Mouse (Mus musculus): Measurements from ENCODE around the gene Hmox2.
A peak's percentile ranks its signal among the peaks of the same experiment; 100 is the strongest.
"Not testable (repeated sequence)": the region's sequence is repeated elsewhere in the genome, so short reads cannot be mapped to it uniquely, and the experiment has no call there.

Gene Hmox2

GRCm38 (mm10) chr16:4725780-4726527, at the start of gene Hmox2:
Hmox2 (plus strand) TSS chr16:4726361.
- peak; percentile 96 to 97 for DNase-seq

GRCm38 (mm10) chr16:4676836-4677235, 49.3 kb upstream of the Hmox2 start:
- no peak for DNase-seq

- no peak for DNase-seq
Observed at GRCm38 (mm10) chr16:4678080-4678479, 48.1 kb upstream of the Hmox2 start.

- DNase-seq = peak; percentile 89 to 92
Observed at GRCm38 (mm10) chr16:4679121-4680018, 46.8 kb upstream of the Hmox2 start, which contains the start of gene Coro7. Coro7 (minus strand) TSS chr16:4679777.

- not testable (repeated sequence) for DNase-seq
Observed at GRCm38 (mm10) chr16:4680922-4681455, 45.2 kb upstream of the Hmox2 start.

- no peak for DNase-seq
Observed at GRCm38 (mm10) chr16:4682628-4683179, 43.5 kb upstream of the Hmox2 start.

GRCm38 (mm10) chr16:4683193-4683580, 43.0 kb upstream of the Hmox2 start:
- DNase-seq = no peak

GRCm38 (mm10) chr16:4683581-4684456, 42.3 kb upstream of the Hmox2 start:
- peak; percentile 99 for DNase-seq

- no peak for DNase-seq
Observed at GRCm38 (mm10) chr16:4684457-4684791, 41.7 kb upstream of the Hmox2 start.

- DNase-seq = not testable (repeated sequence)
Observed at GRCm38 (mm10) chr16:4689371-4689770, 36.8 kb upstream of the Hmox2 start.

- DNase-seq = no peak
Observed at GRCm38 (mm10) chr16:4701211-4701610, 24.9 kb upstream of the Hmox2 start.

GRCm38 (mm10) chr16:4702646-4703045, 23.5 kb upstream of the Hmox2 start:
- no peak for DNase-seq

- no peak for DNase-seq
Observed at GRCm38 (mm10) chr16:4705541-4705940, 20.6 kb upstream of the Hmox2 start.

GRCm38 (mm10) chr16:4711173-4711572, 15.0 kb upstream of the Hmox2 start:
- no peak for DNase-seq

- DNase-seq = peak; percentile 48 to 52
Observed at GRCm38 (mm10) chr16:4713861-4714710, 12.1 kb upstream of the Hmox2 start.

GRCm38 (mm10) chr16:4717866-4718265, 8.3 kb upstream of the Hmox2 start:
- DNase-seq = peak in 1 of 2 experiments; percentile 24

- peak; percentile 84 for DNase-seq
Observed at GRCm38 (mm10) chr16:4718753-4719518, 7.2 kb upstream of the Hmox2 start, which contains the start of gene Nmral1. Nmral1 (minus strand) TSS chr16:4719356.

GRCm38 (mm10) chr16:4722128-4722914, 3.8 kb upstream of the Hmox2 start:
- DNase-seq = no peak

- no peak for DNase-seq
Observed at GRCm38 (mm10) chr16:4722915-4723209, 3.3 kb upstream of the Hmox2 start.

GRCm38 (mm10) chr16:4725266-4725665, 895 bp upstream of the Hmox2 start:
- no peak for DNase-seq
